Mouse (Mus musculus) liver, adult (tissue): ENCODE measurements around the gene Dus3l.

ENCODE experiments used
- GATA4 ChIP-seq: IDR thresholded peaks from 2 replicates; pipeline ENCODE4 v1.6.1; 2014; ENCODE audit warnings: mild to moderate bottlenecking, low read length; ENCODE audit not compliant: insufficient replicate concordance

The Dus3l gene

DNA sequence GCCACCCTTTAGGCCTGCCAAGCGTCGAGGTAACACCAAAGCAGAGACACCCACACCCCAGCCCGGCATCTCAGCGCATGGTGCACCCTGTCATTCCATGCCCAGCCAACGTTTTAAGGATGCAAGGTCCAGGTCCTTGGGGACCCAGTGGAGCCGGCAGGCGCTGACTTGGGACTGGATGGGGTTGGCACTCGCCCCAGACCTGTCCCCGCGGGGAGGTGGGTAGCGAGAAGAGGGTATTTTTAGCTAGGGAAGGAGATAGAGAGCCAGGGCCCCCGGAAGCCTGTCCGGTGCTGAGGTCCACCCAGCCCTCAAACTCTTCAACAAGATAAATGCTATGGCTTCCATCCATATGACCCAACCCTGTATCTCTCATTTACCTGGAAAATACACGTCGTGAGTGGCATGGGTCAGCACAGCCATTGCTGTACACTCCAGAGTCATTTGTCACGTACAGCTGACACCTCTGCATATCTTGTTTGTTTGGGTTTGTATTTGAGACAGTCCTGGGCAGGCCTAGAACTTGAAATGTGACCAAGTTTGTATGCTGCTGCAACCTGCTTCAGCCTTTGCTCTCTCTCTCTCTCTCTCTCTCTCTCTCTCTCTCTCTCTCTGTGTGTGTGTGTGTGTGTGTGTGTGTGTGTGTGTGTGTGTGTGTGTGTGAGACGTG is 24.3 kb upstream of the Dus3l start:
- no peak for TF ChIP-seq GATA4

DNA sequence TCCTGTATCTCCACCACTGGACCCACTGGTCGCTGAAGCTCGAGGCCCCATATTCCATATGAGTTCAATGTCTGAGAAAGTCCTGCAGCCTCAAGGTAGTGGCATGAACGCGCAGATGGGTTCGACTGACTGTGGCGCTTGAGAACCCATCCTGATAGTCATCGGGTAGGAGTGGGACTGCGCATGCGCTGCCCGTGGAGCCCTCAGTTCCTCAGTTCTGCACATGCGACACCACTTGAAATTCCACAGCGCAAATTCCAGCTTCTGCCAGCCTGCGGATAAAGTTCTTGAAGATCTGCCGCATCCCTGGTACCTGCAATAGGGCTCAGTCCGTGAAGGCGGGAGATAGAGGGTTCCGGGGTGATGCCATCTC is 23.8 kb upstream of the Dus3l start:
- no peak for TF ChIP-seq GATA4

DNA sequence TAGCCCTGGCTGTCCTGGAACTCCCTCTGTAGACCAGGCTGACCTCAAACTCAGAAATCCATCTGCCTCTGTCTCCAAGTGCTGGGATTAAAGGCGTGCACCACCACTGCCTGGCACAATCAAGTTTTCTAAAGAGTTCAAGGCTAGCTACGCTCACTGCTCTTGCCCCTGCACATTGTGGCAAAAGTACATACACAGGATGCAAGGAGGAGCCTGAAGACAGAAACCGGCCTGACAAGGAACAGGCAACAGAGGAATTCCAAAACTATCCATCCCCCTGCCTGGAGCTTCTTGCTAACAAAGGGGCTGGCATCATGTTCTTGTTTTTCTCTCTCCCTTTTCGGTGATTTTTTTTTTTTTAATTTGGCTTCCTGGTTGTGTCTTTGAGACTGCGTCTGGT is 20.4 kb upstream of the Dus3l start:
- TF ChIP-seq GATA4: no peak

DNA sequence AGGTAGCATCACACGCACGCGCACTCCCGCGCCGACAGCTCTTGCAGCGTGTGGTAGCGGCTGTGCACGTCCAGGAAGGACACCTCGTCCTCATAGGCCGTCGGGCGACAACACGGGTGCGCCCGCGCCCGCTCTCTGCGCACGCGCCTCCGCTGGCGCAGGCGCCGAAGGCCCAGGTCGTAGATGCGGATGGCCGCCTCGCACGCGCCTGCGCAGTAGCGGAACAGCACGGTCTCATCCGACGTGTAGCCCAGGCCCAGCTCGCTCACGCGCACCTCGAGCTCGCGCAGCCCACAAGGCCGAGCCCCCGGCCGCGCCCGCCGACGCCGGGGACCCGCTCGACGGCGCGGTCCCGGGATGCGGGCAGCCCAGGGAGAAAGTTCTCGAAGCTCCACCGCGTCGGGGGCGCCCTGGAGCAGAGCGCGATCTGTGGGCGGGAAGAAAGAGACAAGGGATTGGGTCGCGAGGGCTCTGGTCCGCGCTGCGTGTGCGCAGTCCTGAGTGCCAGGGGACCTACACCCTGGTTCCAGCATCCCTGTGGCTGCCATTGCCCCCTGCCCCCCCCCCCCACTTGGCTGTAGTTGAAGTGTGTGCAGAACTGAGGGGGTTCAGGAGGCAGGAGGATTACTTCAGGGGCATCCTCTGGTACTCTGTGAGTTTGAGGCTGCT is 13.0 kb upstream of the Dus3l start:
- TF ChIP-seq GATA4: no peak

- TF ChIP-seq GATA4: no peak
Measured at GRCm38 (mm10) chr17:56753452-56753851, 11.1 kb upstream of the Dus3l start.

DNA sequence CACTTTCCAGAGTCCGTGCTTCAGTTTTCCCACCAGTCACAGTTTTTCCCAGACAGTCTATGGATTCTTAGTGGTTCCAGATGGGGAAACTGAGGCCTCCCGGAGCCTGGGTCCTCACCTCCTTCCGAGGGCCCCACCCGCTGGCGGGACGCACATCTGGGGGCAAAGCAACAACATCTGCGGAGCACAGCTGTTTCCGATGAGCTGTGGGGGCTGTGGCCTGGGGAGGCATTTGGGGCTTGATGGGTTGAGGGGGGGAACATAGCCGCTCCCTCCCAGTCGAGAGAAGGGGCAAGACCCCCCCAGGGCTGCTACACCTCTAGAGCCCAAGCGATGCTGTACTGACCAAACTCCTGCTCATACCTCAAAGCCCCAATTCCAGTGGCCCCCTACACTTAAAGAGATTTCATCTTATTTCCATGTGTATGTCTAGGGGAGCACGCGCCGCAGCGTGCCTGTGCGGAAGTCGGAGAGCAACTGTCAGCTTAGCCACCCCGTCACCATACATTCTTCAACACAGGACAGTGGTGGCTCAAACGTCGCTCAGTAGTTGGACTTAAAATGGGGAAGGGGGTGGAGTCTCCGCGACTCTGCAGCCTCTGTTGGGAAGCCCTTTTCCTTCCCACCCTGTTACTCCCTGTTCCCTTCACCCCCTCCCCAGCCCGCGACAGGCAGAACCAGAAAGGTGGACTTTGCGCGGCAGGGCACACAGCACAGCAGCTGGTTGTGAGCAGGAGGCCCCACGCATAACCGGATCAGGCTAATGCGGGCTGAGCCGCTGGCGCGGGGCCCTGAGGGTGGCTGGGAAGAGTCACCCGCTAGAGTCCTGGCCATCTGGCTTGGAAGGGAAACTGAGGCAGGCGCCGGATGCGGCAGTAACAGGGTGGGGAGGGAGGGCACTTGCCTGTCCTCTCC is 10.0 kb upstream of the Dus3l start:
- no peak for TF ChIP-seq GATA4

DNA sequence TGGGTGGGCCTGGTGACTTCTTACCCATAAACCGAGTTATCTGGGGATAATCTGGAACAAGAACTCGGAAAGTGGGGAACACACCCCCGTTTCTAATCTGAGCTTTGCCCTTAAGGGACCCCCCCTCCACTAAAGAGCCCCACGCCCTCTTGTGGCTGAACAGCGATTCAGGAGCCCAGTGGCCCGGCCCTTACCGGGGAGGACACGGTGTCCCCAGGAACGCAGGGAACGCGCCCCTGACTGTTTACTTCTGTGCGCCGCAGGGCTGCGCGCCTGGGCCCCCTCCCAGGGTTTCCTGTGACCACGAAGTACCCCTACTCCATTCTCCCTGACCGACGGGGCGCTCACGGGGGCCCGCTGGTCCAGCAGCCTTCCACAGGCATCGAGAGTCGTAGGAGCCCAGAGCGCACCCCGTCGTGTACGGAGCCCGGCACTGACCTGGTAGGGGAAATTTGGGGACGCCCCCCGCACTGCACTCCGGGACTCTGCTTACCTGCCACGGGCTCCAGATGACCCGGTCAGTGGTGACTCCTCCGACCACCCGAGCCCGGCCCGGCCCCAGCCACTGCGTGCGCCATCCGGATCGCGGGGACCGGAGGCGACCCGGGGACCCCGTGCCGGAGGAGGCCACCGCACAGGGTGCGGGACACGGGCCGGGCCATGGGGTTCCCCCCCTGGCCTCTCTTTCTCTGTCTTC is 7.7 kb upstream of the Dus3l start:
- no peak for TF ChIP-seq GATA4

GRCm38 (mm10) chr17:56757416-56758123 is 7.0 kb upstream of the Dus3l start, which contains the start of gene Nrtn:
Gene Nrtn, minus strand, starts transcription at chr17:56757530.
- TF ChIP-seq GATA4: no peak

GRCm38 (mm10) chr17:56758132-56758531 is 6.4 kb upstream of the Dus3l start:
- TF ChIP-seq GATA4: no peak

DNA sequence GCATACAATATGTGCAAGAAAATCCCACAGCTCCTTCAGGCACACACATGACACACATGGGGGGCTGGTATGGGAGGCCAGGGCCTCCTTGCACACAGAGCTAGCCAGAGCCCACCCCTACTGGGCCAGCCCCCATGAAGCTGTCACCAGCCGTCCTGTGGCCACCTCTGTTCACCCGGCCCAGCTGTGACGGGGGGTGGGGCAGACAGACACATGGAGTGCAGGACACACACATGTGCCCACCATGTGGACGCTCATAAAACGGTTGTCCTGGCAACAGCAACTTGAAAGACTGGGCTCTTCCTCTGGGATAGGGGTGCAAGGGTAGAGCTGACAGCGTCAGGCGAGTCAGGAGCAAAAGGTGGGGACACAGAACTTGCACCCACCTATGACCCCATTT is 5.3 kb upstream of the Dus3l start:
- no peak for TF ChIP-seq GATA4

DNA sequence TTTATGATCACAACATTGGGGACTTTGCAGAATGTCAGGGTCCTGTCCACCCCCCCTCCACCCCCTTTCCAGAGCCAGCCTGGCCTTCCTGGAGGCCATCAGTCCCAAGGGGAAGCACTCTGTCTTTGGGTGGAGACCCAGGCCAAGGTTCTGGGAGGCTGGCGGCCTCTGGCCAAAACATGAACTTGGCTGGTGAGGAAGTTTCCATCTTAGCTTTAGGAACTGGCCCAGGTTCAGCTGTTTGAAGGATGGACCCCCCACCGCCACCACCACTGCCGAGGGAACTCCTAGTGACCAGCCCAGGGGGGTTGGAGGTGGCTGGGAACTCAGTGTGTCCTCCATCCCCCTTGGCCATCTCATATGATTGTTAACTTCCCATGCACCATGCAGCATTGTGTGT is 3.5 kb upstream of the Dus3l start:
- no peak for TF ChIP-seq GATA4

GRCm38 (mm10) chr17:56761991-56762410 is 2.6 kb upstream of the Dus3l start:
- TF ChIP-seq GATA4: no peak

DNA sequence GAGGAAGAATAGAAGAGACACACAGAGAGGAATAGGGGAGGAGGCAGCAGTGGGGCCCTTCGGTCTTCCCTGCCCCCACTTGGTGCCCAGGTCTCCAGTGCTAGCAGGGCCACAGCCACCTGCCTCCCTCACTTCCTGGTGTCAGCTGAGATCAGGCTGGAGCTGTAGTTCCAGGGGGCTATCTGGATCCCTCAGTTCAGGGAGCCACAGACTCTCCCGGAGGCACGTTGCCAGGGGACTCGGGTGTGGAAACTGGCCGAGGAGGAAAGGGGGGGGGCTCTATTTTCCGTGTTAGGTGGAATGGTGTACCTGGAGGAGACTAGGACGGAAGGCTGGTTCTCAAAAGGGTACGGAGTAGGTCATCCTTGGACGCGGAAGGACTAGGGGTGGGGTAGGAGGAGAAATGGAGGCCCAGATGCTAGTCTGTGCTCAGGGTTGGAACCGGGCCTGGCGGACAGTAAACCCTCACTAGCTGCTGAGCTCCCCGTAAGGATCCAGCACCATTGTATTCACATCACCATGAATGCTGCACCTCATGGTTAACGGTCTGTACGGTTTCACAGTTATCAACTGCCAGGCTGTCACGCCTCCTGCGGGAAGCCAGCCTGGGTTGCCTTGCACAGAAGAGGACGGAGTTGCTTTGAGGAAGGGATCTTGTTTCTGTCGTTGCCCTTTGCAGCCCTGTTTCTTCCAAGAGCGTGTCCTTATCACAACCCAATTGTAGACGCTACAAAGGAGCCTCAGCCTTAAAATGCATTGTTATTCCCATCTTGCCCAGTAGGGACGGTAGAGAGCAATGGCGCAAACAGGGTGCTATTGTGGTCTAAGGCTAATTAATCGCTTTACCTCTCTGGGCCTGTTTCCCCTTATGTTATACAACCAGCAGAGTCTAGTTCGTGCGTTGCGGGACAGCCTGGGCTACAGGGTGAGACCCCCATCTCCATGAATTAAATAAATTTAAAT is 1.5 kb upstream of the Dus3l start:
- no peak for TF ChIP-seq GATA4
